Mouse (Mus musculus): ENCODE measurements around the gene Fam204a. TPM values are rescaled to one million over a fixed set of nuclear protein-coding genes. Genes with fewer than 3 reads are reported as not detected.
A peak's percentile ranks its signal among the peaks of the same experiment; 100 is the strongest.

Gene Fam204a
- polyA plus RNA-seq (2015; fragmentation: Nextera tagmentation; extraction: Ambion mirVana) = 36.1 and 39.1 TPM in 2 replicates

DNA sequence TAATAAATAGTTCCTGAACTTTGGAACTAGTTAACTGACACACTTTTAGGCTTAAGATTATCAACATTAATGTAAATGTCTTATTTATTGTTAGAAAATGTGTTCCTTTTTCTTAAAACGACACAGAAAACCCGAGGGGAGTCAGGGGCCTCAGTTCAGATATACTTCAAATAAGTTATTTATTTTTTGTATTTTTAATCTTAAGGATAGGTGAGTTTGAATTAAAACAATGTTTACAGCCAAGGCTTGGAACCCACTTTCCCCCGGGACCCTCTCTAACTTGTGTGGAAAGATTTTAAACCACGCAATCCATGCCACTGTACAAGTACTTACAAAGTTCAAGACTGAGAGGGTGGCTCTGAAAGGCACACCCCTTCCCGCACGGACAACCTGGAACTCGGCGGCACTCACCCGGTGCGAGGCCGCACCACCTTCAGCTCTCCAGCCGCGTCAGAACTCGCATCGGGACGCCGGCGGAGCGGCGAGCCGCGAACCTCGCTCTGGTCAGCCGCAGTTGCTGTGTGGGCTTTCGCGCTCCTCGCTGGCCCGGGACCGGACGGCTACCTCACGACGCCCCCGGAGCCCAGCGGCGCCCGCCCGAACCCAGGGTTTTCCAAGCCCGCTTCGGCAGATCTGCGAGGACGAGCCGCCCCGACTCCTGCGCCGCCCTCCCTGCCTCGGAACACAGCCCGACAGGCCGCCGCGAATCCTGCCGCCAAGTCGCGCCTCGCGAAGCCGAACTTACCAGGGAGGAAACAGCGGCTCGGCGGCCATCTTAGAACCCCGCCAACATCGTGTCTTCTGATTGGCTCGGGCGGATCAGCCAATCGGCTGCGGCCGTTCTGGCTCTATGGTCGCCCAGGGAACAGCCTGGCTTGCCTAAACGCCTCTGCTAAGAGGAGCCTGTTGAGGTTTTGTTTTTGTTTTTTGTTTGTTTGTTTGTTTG lies at the start of gene Fam204a:
Gene Fam204a (minus strand): TSS at position 803 of the 946 bp plus-strand sequence.
- Histone ChIP-seq H3K9me3 (ENCODE audit: control insufficient read depth, low read length) (no peaks in the 10 kb centered on the region), H3K4me1 (replicated peaks; ENCODE audit: control insufficient read depth, insufficient read depth) (no peaks in the 10 kb centered on the region; the same call in 1 of the 2 replicates), H3K27me3 (ENCODE audit: control insufficient read depth, insufficient read depth, low read length) (no peaks in the 10 kb centered on the region), H3K4me3 (ENCODE audit: low read depth, low read length) (peak within 1 kb of the TSS; percentile 96), H3K4me2 (replicated peaks; ENCODE audit: low read depth) (peak within 1 kb of the TSS; percentile 62), H3K27ac (replicated peaks) (peak within 1 kb of the TSS; percentile 98), H3K9ac (ENCODE audit: low read length) (peak within 1 kb of the TSS; percentile 98), H3K36me3 (ENCODE audit: control insufficient read depth, insufficient read depth, low read length) (no peaks in the 10 kb centered on the region)
- DNase-seq (ENCODE audit: low spot score) (peak; percentile 94), ATAC-seq (ENCODE audit: low FRiP score, low TSS enrichment) (peak; percentile 100)
- WGBS = under 1% methylated on average over 68 of the region's 68 CpGs
- TF ChIP-seq CTCF (IDR thresholded peaks at IDR 0.05; ENCODE audit: low read depth) = no peak
- TF ChIP-seq EP300 (optimal IDR thresholded peaks at IDR 0.05) = peak; percentile 90

DNA sequence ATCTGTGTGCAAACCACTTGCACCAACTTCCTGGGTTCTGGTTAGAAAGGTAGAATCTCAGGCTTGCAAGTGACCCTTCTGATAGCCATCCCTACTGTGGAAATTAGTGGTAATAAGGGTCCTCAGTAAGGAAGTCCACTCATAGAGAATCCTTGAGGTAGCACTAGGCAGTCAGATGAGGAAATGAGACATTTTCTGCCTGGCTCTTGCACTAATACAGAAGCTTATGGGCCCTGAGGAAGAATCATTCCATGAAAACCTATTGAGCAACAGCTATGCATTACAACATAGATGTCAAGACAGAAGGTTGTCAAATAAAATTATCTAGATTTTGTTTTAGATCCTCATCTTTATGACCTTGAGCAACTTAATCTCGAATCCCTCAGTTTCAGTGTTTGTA lies 39.3 kb upstream of the Fam204a start:
- H3K36me3 ChIP-seq (ENCODE audit: control insufficient read depth, insufficient read depth, low read length) = no peaks in the 10 kb centered on the region
- no peak for TF ChIP-seq CTCF (IDR thresholded peaks at IDR 0.05; ENCODE audit: low read depth)
- TF ChIP-seq EP300 (optimal IDR thresholded peaks at IDR 0.05) = no peak
- no peak overlapping the region for H3K9ac ChIP-seq (ENCODE audit: low read length)
- no peak overlapping the region for H3K4me3 ChIP-seq (ENCODE audit: low read depth, low read length)
- no peaks in the 10 kb centered on the region for H3K4me1 ChIP-seq (replicated peaks; ENCODE audit: control insufficient read depth, insufficient read depth)
- ATAC-seq (ENCODE audit: low FRiP score, low TSS enrichment) (no peak), DNase-seq (ENCODE audit: low spot score) (no peak)
- H3K9me3 ChIP-seq (ENCODE audit: control insufficient read depth, low read length) = no peaks in the 10 kb centered on the region
- no peaks in the 10 kb centered on the region for H3K27me3 ChIP-seq (ENCODE audit: control insufficient read depth, insufficient read depth, low read length)
- 55% methylated on average over 1 of the region's 1 CpGs for WGBS
- H3K27ac ChIP-seq (replicated peaks) = no peak overlapping the region
- H3K4me2 ChIP-seq (replicated peaks; ENCODE audit: low read depth) = no peak overlapping the region

DNA sequence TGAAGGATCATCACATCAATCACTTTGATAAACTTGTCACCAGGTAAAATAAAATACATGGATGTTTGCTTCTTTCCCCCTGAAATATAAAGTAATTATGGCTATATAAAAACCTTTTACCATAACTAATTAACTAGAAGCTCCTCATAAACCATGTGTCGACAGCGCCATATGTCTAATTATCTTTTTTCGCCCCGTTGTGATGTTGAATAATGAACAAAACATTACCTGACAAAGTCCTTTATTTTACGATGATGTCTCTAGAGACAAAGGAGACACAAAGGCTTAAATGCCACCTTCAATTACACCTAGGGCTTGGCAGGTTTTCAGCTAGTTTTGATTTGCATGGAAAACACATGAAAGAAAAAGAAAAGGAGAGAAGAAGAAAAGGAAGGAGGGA lies 34.2 kb upstream of the Fam204a start:
- TF ChIP-seq CTCF (IDR thresholded peaks at IDR 0.05; ENCODE audit: low read depth) = no peak
- no peak for TF ChIP-seq EP300 (optimal IDR thresholded peaks at IDR 0.05)
- ATAC-seq (ENCODE audit: low FRiP score, low TSS enrichment) (no peak), DNase-seq (ENCODE audit: low spot score) (no peak)
- H3K4me1 ChIP-seq (replicated peaks; ENCODE audit: control insufficient read depth, insufficient read depth) = no peaks in the 10 kb centered on the region
- no peak overlapping the region for H3K27ac ChIP-seq (replicated peaks)
- WGBS = 78% methylated on average over 5 of the region's 5 CpGs
- no peaks in the 10 kb centered on the region for H3K9me3 ChIP-seq (ENCODE audit: control insufficient read depth, low read length)
- H3K36me3 ChIP-seq (ENCODE audit: control insufficient read depth, insufficient read depth, low read length) = no peaks in the 10 kb centered on the region
- H3K4me2 ChIP-seq (replicated peaks; ENCODE audit: low read depth) = no peak overlapping the region
- H3K4me3 ChIP-seq (ENCODE audit: low read depth, low read length) = no peak overlapping the region
- H3K9ac ChIP-seq (ENCODE audit: low read length) = no peak overlapping the region
- no peaks in the 10 kb centered on the region for H3K27me3 ChIP-seq (ENCODE audit: control insufficient read depth, insufficient read depth, low read length)

DNA sequence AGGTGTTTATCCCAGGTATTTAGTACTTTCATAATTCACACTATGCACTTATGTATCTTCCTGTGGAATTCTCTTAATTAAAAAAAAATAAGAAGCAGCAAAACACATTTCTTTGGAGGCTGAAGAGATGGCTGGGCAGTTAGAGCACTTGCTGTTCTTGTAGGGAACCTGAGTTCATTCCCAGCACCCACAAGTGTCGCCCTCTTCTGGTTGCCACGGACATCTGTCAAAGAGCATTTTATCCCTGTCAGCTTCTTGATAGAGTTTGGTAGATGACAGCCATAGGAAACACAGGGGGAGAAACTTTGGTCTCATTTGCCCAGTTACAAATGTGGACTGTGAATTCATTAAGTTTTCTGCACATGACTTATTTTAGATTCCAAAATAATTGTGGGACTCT lies 25.5 kb upstream of the Fam204a start:
- no peak overlapping the region for H3K4me3 ChIP-seq (ENCODE audit: low read depth, low read length)
- no peaks in the 10 kb centered on the region for H3K9me3 ChIP-seq (ENCODE audit: control insufficient read depth, low read length)
- DNase-seq (ENCODE audit: low spot score) (no peak), ATAC-seq (ENCODE audit: low FRiP score, low TSS enrichment) (no peak)
- no peak overlapping the region for H3K27ac ChIP-seq (replicated peaks)
- no peaks in the 10 kb centered on the region for H3K4me1 ChIP-seq (replicated peaks; ENCODE audit: control insufficient read depth, insufficient read depth)
- H3K27me3 ChIP-seq (ENCODE audit: control insufficient read depth, insufficient read depth, low read length) = no peaks in the 10 kb centered on the region
- no peaks in the 10 kb centered on the region for H3K36me3 ChIP-seq (ENCODE audit: control insufficient read depth, insufficient read depth, low read length)
- TF ChIP-seq CTCF (IDR thresholded peaks at IDR 0.05; ENCODE audit: low read depth) (peak; percentile 45), EP300 (optimal IDR thresholded peaks at IDR 0.05) (no peak)
- no peak overlapping the region for H3K9ac ChIP-seq (ENCODE audit: low read length)
- WGBS = 33% methylated on average over 2 of the region's 2 CpGs
- H3K4me2 ChIP-seq (replicated peaks; ENCODE audit: low read depth) = no peak overlapping the region

DNA sequence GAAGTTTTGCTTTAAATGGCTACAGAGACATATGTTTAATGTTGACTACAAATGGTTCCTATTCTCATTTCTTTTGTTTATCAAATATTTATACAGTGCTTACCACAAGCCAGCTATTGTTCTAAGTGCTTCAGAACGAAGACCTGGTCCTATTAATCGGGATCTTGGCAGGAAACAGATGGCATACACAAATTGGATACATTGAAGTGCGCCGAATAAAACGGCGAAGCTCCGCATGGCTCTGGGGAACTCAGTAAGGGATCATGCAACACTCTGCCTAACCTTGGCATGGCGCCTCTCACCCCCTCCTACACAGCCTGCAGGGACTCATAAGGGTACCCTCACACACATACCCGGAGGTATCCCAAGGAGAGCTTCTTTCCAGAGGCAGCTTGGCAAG lies 24.7 kb upstream of the Fam204a start:
- TF ChIP-seq CTCF (IDR thresholded peaks at IDR 0.05; ENCODE audit: low read depth) (no peak), EP300 (optimal IDR thresholded peaks at IDR 0.05) (no peak)

DNA sequence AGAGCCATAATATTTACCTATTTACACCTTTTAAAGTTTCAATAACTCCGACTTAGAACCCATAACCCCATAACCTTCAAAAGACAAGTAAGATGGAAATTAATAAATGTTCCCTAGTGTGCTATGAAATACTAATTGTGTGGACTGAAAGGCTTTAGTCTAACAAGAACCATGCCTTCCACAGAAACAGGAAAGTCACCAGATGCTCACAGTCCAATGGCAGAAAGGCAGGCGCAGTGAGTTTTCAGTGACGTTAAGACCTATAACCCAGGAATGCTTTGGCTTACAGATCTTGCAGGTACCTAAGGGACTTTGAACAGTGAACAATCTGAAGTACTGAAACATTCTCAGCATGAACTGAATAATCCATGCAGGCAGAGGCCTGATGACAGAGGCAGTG lies 18.7 kb upstream of the Fam204a start:
- no peaks in the 10 kb centered on the region for H3K9me3 ChIP-seq (ENCODE audit: control insufficient read depth, low read length)
- no peak overlapping the region for H3K27ac ChIP-seq (replicated peaks)
- H3K36me3 ChIP-seq (ENCODE audit: control insufficient read depth, insufficient read depth, low read length) = no peaks in the 10 kb centered on the region
- no peak overlapping the region for H3K9ac ChIP-seq (ENCODE audit: low read length)
- 78% methylated on average over 3 of the region's 3 CpGs for WGBS
- H3K27me3 ChIP-seq (ENCODE audit: control insufficient read depth, insufficient read depth, low read length) = no peaks in the 10 kb centered on the region
- no peak overlapping the region for H3K4me2 ChIP-seq (replicated peaks; ENCODE audit: low read depth)
- H3K4me1 ChIP-seq (replicated peaks; ENCODE audit: control insufficient read depth, insufficient read depth) = no peaks in the 10 kb centered on the region
- TF ChIP-seq CTCF (IDR thresholded peaks at IDR 0.05; ENCODE audit: low read depth) (no peak), EP300 (optimal IDR thresholded peaks at IDR 0.05) (no peak)
- ATAC-seq (ENCODE audit: low FRiP score, low TSS enrichment) (no peak), DNase-seq (ENCODE audit: low spot score) (no peak)
- H3K4me3 ChIP-seq (ENCODE audit: low read depth, low read length) = no peak overlapping the region

More for the DNA sequence above, 24.7 kb upstream of the Fam204a start:
- Histone ChIP-seq H3K4me1 (replicated peaks; ENCODE audit: control insufficient read depth, insufficient read depth) (no peaks in the 10 kb centered on the region), H3K36me3 (ENCODE audit: control insufficient read depth, insufficient read depth, low read length) (no peaks in the 10 kb centered on the region), H3K9ac (ENCODE audit: low read length) (no peak overlapping the region), H3K27ac (replicated peaks) (no peak overlapping the region), H3K4me3 (ENCODE audit: low read depth, low read length) (no peak overlapping the region), H3K4me2 (replicated peaks; ENCODE audit: low read depth) (no peak overlapping the region), H3K9me3 (ENCODE audit: control insufficient read depth, low read length) (no peaks in the 10 kb centered on the region), H3K27me3 (ENCODE audit: control insufficient read depth, insufficient read depth, low read length) (no peaks in the 10 kb centered on the region)
- ATAC-seq (ENCODE audit: low FRiP score, low TSS enrichment) = no peak
- WGBS = 33% methylated on average over 9 of the region's 9 CpGs
- DNase-seq (ENCODE audit: low spot score) = no peak
